Mouse (Mus musculus) gastrocnemius, adult 18-20 months (tissue): ENCODE measurements at regions not wholly inside any gene's neighbourhood (a gene's known extent, or its start where the extent isn't known, plus 50 kb on each side); places are given as distances from the start of the nearest gene placed in this dataset.
"Not testable (repeated sequence)": the region's sequence is repeated elsewhere in the genome, so short reads cannot be mapped to it uniquely, and the experiment has no call there.

Experiments
- DNase-seq: peaks from one replicate; pipeline ENCODE4 v3.0.0; 2021; ENCODE audit warnings: low spot score

GRCm38 (mm10) chr14:116586742-116587141 lies 338.4 kb upstream of the Gpc6 start:
- peak; percentile 18 for DNase-seq

- no peak for DNase-seq
Observed at GRCm38 (mm10) chr14:116589529-116589928, 335.6 kb upstream of the Gpc6 start.

GRCm38 (mm10) chr14:116590111-116590510 lies 335.0 kb upstream of the Gpc6 start:
- DNase-seq: peak; percentile 7

- no peak for DNase-seq
Observed at GRCm38 (mm10) chr14:116608130-116608529, 317.0 kb upstream of the Gpc6 start.

- no peak for DNase-seq
Observed at GRCm38 (mm10) chr14:116611210-116611609, 313.9 kb upstream of the Gpc6 start.

GRCm38 (mm10) chr14:116632181-116632580 lies 292.9 kb upstream of the Gpc6 start:
- no peak for DNase-seq

GRCm38 (mm10) chr14:116642091-116642490 lies 283.0 kb upstream of the Gpc6 start:
- DNase-seq: no peak

GRCm38 (mm10) chr14:116651897-116652296 lies 273.2 kb upstream of the Gpc6 start:
- DNase-seq: no peak

- DNase-seq: no peak
Observed at GRCm38 (mm10) chr14:116683909-116684308, 241.2 kb upstream of the Gpc6 start.

- DNase-seq: no peak
Observed at GRCm38 (mm10) chr14:116697675-116698074, 227.4 kb upstream of the Gpc6 start.

- no peak for DNase-seq
Observed at GRCm38 (mm10) chr14:116698437-116698836, 226.7 kb upstream of the Gpc6 start.

GRCm38 (mm10) chr14:116734596-116734995 lies 190.5 kb upstream of the Gpc6 start:
- DNase-seq: not testable (repeated sequence)

- DNase-seq: no peak
Observed at GRCm38 (mm10) chr14:116754438-116755157, 170.5 kb upstream of the Gpc6 start.

GRCm38 (mm10) chr14:116761429-116761828 lies 163.7 kb upstream of the Gpc6 start:
- no peak for DNase-seq

GRCm38 (mm10) chr14:116771120-116771519 lies 154.0 kb upstream of the Gpc6 start:
- no peak for DNase-seq

GRCm38 (mm10) chr14:116771671-116772070 lies 153.4 kb upstream of the Gpc6 start:
- DNase-seq: no peak

- DNase-seq: no peak
Observed at GRCm38 (mm10) chr14:116779661-116780060, 145.5 kb upstream of the Gpc6 start.

GRCm38 (mm10) chr14:116783840-116784239 lies 141.3 kb upstream of the Gpc6 start:
- no peak for DNase-seq

GRCm38 (mm10) chr14:116806504-116806903 lies 118.6 kb upstream of the Gpc6 start:
- no peak for DNase-seq

- no peak for DNase-seq
Observed at GRCm38 (mm10) chr14:116808581-116808980, 116.5 kb upstream of the Gpc6 start.

- DNase-seq: no peak
Observed at GRCm38 (mm10) chr14:116810661-116811345, 114.3 kb upstream of the Gpc6 start.

GRCm38 (mm10) chr14:116837235-116837634 lies 87.9 kb upstream of the Gpc6 start:
- DNase-seq: no peak

GRCm38 (mm10) chr14:116869437-116869836 lies 55.7 kb upstream of the Gpc6 start:
- no peak for DNase-seq
